Mouse (Mus musculus) heart, adult 2 months (tissue): Measurements from ENCODE around the gene Tor1a.

Source experiments
- CTCF ChIP-seq: fragments of 200-600 bp; IDR thresholded peaks from 2 replicates; pipeline ENCODE4 v1.8.1; 2022; ENCODE audit warnings: antibody characterized with exemption, mild to moderate bottlenecking, moderate library complexity
- EP300 ChIP-seq: fragments of 200-500 bp; IDR thresholded peaks from 2 replicates; pipeline ENCODE4 v1.6.1; 2011; ENCODE audit warnings: low read depth, low read length, control low read depth; ENCODE audit not compliant: insufficient read depth
- POLR2A ChIP-seq: fragments of 200-500 bp; IDR thresholded peaks from 2 replicates; pipeline ENCODE4 v1.6.1; 2011; ENCODE audit warnings: mild to moderate bottlenecking, low read depth, low read length, control low read depth; ENCODE audit not compliant: insufficient read depth

DNA sequence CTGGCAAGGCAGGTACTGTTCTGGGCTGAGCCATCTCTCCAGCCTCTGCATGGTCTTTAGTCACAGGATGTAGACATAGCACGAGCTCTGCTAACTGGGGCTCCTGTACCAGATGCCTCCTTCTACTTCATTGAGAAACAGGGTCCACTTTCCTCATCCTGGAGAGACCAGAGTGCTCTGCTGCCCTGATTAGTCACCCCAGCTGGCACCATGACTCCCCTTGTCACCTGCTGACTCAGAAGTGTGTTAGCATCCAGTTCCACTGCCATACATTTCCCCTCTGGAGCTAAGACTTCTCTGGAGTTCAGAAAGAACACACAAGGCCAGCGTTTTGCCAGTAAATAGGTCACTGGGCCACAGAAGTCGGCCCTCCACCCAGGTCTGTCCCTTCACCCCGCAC, 42.6 kb downstream of the Tor1a start:
- TF ChIP-seq EP300 (no peak), CTCF (no peak), POLR2A (no peak)
